Mouse (Mus musculus) lung, postnatal 36 days (tissue): ENCODE data around the gene Naa50.

Source experiments
- DNase-seq: peaks from one replicate; pipeline ENCODE4 v3.0.0; 2022; ENCODE audit warnings: mixed read lengths

Gene Naa50

GRCm38 (mm10) chr16:44139536-44140185, at the start of gene Naa50, which contains the start of gene Atp6v1a:
TSS of gene Naa50 (plus strand) at chr16:44139830.
TSS of gene Atp6v1a (minus strand) at chr16:44139705.
- peak; percentile 89 for DNase-seq

GRCm38 (mm10) chr16:44099377-44099776, 40.3 kb upstream of the Naa50 start:
- DNase-seq = no peak

DNA sequence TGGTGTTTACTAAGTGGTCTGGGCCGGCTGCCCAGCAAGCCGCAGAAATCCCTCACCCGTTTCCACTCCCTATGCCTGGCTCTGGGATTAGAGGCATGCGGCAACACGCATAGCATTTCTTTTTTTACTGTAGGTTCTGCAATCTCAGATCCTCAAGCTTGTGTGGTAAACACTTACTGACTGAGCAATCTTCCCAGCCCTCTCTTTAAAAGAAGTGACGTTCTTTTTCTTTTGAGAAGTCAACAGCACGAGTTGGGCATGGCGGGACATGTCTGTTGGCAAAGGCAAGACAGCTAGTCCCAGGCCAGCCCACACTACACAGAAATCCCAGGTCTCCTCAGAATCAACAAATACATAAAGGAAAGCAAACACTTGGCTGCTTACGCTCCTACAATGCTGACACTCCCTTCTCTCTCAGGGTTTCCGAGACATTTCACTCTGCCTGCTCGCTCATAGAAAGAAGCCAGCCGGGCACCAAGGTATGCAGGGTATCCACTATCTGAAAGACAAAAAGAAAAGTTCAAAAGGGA, 38.4 kb upstream of the Naa50 start:
- peak; percentile 19 for DNase-seq

DNA sequence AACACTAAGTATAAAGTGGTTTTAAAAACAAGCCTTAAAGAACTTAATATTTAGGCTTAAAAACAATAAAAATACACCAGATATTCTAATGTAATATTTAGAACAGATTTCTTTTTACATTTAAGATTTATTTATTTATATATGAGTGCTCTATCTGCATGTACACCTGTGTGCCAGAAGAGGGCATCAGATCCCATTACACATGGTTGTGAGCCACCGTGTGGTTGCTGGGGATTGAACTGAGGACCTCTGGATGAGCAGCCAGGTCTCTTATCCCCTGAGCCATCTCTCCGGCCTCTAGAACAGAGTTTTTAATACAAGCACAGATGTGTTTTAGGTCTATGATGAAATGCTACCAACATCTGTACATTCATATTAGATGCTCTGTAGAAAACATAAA, 36.7 kb upstream of the Naa50 start:
- no peak for DNase-seq

GRCm38 (mm10) chr16:44103806-44104766, 35.5 kb upstream of the Naa50 start:
- no peak for DNase-seq

DNA sequence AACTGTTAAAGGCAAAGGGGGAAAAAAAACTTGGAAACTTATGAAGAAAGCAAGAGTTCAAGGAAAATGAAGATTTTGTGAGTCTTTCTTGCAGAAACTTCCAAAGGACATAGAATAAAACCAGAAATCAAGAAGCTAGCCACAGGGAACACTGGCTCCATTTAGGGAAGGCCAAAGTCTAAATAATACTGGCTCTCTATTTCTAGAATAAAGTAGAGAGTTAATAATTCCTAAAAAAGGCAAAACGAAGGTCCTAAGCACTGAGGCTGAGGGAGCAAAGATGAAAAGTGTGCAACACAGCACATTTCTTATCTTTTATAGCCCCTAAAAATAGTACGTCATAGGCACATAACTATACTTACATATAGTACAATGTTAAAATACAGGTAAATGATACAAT, 34.4 kb upstream of the Naa50 start:
- DNase-seq = no peak

DNA sequence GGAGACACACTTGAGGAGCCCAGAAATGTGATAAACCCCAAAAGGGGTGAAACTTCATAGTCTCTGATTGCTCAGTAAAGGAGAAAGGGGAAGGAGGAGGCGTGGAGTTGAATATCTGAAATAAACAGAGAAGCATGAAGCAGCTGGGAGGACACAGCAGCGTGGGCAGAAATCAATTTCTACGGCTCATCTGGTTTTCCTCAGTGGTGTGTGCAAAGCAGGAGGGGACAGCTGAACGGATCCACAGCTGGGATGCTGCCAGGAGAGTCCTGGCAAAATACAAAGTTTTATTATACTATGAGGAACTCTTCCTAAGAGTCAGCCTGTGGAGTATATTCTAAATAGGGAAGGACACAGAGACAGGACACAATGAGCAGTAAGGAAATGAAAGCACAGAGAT, 30.6 kb upstream of the Naa50 start:
- no peak for DNase-seq

- no peak for DNase-seq
Observed at GRCm38 (mm10) chr16:44119753-44120501, 19.7 kb upstream of the Naa50 start.

- no peak for DNase-seq
Observed at GRCm38 (mm10) chr16:44122122-44122521, 17.5 kb upstream of the Naa50 start.

- no peak for DNase-seq
Observed at GRCm38 (mm10) chr16:44122574-44122973, 17.1 kb upstream of the Naa50 start.

DNA sequence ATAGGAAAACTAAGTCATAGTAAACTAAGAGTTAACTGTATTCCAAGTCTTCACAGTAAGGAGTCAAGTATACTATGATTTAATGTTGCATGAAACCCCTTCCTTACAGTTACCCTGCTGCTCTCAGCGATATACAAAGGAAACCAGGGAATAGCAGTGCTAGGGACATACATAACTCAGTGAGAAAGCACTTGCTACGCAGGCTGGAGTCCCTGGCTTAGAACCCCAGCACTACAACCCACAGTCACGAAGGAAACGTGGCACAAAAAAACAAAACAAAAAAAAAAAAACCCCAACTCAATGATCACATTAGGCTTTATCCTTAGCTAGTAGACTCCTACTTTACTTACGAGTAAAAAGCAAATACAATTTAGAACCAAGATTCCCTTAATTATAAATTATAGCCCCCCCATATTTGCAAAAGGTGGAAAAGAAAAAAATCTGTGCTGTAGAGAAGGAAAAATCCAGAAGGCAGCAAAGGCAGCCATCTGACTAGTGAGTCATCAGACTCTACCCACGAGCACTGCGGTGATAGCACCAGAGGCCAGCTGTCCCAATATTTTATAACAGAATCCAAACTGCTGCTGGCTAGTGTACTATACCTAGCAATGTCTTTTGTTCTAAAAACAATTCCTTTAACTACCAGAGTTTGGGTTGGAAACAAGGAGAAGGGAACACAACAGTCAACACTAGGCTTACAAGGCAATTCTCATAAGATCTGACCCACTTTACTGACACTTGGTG, 16.5 kb upstream of the Naa50 start:
- DNase-seq = no peak

- no peak for DNase-seq
Observed at GRCm38 (mm10) chr16:44123786-44124185, 15.8 kb upstream of the Naa50 start.

DNA sequence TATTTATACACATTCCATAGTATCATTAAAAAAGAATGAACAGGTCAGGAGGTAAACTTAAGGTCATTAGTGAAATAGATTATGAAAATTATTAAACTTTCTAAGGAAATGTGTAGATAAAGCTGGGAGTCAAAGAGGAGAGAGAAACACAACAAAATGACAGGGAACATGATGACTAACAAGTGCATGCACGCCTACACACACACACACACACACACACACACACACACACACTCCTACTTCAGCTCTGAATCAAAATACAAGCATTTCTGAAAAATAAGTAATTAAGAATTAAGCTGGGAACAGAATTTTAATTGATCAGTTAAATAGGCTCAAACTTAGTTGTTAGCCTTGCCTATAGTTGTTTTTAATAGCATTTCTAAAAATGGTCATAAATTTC, 14.9 kb upstream of the Naa50 start:
- DNase-seq = no peak

DNA sequence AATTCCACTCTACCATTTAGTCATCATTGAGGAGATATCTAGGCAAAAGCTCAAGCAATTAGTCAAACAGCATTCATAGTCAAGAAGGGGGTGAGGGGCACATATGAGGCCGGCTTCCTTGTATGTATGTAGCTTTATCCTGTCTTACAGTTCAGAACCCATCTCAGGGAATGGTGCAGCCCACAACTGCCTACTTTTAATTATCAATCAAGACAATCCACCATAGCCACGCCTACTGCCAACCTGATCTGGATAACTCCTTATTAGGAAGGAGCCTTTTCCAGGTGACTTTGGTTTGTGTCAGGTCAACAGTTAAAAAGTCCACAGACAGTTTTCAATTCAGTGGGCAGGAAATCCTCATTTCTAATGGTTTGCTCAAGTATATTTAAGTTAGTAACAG, 14.2 kb upstream of the Naa50 start:
- no peak for DNase-seq

DNA sequence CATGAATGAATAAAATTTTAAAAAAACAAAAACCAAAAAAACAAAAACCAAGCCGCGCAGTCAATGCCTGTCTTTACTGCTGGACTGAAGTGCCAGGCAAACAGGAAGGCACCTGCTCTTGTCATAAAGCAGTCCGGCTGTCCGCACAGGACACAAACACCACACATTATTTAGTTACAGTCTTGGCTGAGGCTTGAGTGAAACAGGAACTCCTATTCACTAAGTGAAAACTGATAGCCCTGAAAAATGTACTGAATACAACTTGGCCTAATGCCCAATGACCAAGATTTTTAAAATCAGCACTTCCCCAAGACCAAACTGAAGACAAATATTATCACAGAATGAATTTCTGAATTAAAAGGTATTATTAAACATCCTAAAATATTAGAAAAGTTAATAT, 13.2 kb upstream of the Naa50 start:
- DNase-seq = no peak

GRCm38 (mm10) chr16:44132300-44132699, 7.3 kb upstream of the Naa50 start:
- no peak for DNase-seq

- DNase-seq = no peak
Observed at GRCm38 (mm10) chr16:44133187-44133586, 6.4 kb upstream of the Naa50 start.

DNA sequence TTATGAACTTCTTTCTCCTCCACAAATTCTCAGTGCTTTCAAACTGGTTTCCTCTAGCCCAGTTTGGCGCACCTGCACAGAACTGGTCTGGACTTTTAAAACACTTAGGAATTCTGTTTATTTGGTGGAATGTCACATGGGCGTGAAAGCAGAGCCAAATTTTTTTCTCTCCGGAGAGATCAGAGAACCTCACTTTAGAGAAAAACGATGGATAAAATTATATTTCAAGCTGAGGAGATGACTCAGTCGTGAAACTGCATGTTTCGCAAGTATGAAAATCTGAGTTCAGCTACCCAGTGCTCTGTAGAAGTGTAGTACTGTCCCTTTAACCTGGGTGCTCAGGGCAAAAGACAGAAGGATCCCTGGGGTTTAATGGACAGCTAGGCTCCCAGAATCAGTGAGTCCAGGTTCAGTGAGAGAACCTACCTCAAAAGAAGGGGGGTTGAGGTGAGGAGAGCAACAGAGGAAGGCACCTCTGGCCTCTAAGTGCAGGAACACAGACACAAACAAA, 3.1 kb upstream of the Naa50 start:
- DNase-seq = peak; percentile 53

GRCm38 (mm10) chr16:44138377-44138978, 1.2 kb upstream of the Naa50 start:
- no peak for DNase-seq

- DNase-seq = peak; percentile 94
Observed at GRCm38 (mm10) chr16:44138979-44139535, 573 bp upstream of the Naa50 start.

GRCm38 (mm10) chr16:44140186-44140787, 657 bp downstream of the Naa50 start:
- DNase-seq = peak; percentile 92
